Mouse (Mus musculus): ENCODE measurements around the gene Havcr1.

GRCm38 (mm10) chr11:46697433-46698277 lies 37.2 kb upstream of the Havcr1 start:
- no peak for TF ChIP-seq USF1 (IDR thresholded peaks at IDR 0.05; ENCODE audit: low read depth)
- no peak for TF ChIP-seq MAX (IDR thresholded peaks at IDR 0.05)
- no peak for TF ChIP-seq CTCF (IDR thresholded peaks at IDR 0.05; ENCODE audit: control insufficient read depth, insufficient read depth, insufficient read length)
- no peak for TF ChIP-seq CEBPB (IDR thresholded peaks at IDR 0.05; ENCODE audit: low read depth)
- no peak for TF ChIP-seq FOSL1 (IDR thresholded peaks at IDR 0.05; ENCODE audit: insufficient read depth, low read length, poor library complexity, severe bottlenecking)
